Mouse (Mus musculus) ES-Bruce4 (cell line): ENCODE measurements around the gene Naa35.

Source experiments
- CTCF ChIP-seq: IDR thresholded peaks from one replicate; pipeline ENCODE4 v1.8.1; 2011; ENCODE audit warnings: low read depth, low read length
- EP300 ChIP-seq: IDR thresholded peaks from 2 replicates; pipeline ENCODE4 v1.6.1; 2011; ENCODE audit warnings: low read depth, low read length; ENCODE audit not compliant: insufficient read depth
- POLR2A ChIP-seq: IDR thresholded peaks from one replicate; pipeline ENCODE4 v1.8.1; 2011; ENCODE audit warnings: low read length; ENCODE audit not compliant: insufficient read depth

- TF ChIP-seq POLR2A = no peak
- TF ChIP-seq CTCF = no peak
- TF ChIP-seq EP300 = no peak
Observed at GRCm38 (mm10) chr13:59647484-59647883, 62.4 kb downstream of the Naa35 start.
